Mouse (Mus musculus) liver, embryonic 11.5 days (tissue): Measurements from ENCODE around the gene Anks1. TPM values are rescaled to one million over a fixed set of nuclear protein-coding genes. Genes with fewer than 3 reads are reported as not detected.

Experiments
- ATAC-seq: fragments of 200-750 bp; cut with Nextera tagmentation; replicated peaks from 2 replicates; pipeline ENCODE4 v1.8.0; 2017; ENCODE audit warnings: moderate number of reproducible peaks, mild to moderate bottlenecking, moderate TSS enrichment, moderate library complexity; ENCODE audit not compliant: low FRiP score
- DNase-seq: peaks from one replicate; pipeline ENCODE4 v3.0.0-alpha.2; 2017; ENCODE audit warnings: low spot score
- H3K27ac ChIP-seq: fragments of 300-500 bp; sonication (generic); 2 replicates; pipeline ENCODE4 v1.5.1; 2014; ENCODE audit warnings: mild to moderate bottlenecking, low read depth, low read length, control low read depth
- H3K27me3 ChIP-seq: fragments of 300-500 bp; sonication (generic); replicated peaks from 2 replicates; pipeline ENCODE4 v1.6.1; 2014; ENCODE audit warnings: low read length, mixed read lengths; ENCODE audit not compliant: control insufficient read depth, insufficient read depth
- H3K36me3 ChIP-seq: fragments of 300-500 bp; sonication (generic); 2 replicates; pipeline ENCODE4 v1.6.1; 2014; ENCODE audit warnings: mild to moderate bottlenecking, low read length, moderate library complexity, mixed read lengths; ENCODE audit not compliant: control insufficient read depth, insufficient read depth
- H3K4me1 ChIP-seq: fragments of 300-500 bp; sonication (generic); replicated peaks from 2 replicates; pipeline ENCODE4 v1.6.1; 2014; ENCODE audit warnings: low read length, mixed read lengths; ENCODE audit not compliant: control insufficient read depth, insufficient read depth
- H3K4me2 ChIP-seq: fragments of 300-500 bp; sonication (generic); 2 replicates; pipeline ENCODE4 v1.6.1; 2014; ENCODE audit warnings: mild to moderate bottlenecking, control low read depth, moderate library complexity
- H3K4me3 ChIP-seq: fragments of 300-500 bp; sonication (generic); 2 replicates; pipeline ENCODE4 v1.5.1; 2014; ENCODE audit warnings: low read depth, low read length, control low read depth
- H3K9ac ChIP-seq: fragments of 300-500 bp; sonication (generic); 2 replicates; pipeline ENCODE4 v1.6.1; 2014; ENCODE audit warnings: low read depth, low read length, control low read depth
- H3K9me3 ChIP-seq: fragments of 300-500 bp; sonication (generic); 2 replicates; pipeline ENCODE4 v1.6.1; 2016; ENCODE audit warnings: low read length, inconsistent platforms, mixed read lengths; ENCODE audit not compliant: control insufficient read depth
- WGBS: fragments of 180-500 bp; shearing (Covaris S2); extraction: QIAGEN DNeasy Blood & Tissue Kit; methylation state at CpG from one replicate; pipeline ENCODE4 v1.1.7; 2014; 5-methylcytosine and 5-hydroxymethylcytosine counted together
- polyA plus RNA-seq: library from polyadenylated mRNA; unstranded; fragments of >200 nt; fragmentation: Nextera tagmentation; extraction: Ambion mirVana; gene quantifications from 2 replicates; pipeline ENCODE4 v1.2.1, GENCODE M21; 2014

Anks1 gene
- polyA plus RNA-seq, 1 experiment from 2014 or later = 8.9 TPM

DNA sequence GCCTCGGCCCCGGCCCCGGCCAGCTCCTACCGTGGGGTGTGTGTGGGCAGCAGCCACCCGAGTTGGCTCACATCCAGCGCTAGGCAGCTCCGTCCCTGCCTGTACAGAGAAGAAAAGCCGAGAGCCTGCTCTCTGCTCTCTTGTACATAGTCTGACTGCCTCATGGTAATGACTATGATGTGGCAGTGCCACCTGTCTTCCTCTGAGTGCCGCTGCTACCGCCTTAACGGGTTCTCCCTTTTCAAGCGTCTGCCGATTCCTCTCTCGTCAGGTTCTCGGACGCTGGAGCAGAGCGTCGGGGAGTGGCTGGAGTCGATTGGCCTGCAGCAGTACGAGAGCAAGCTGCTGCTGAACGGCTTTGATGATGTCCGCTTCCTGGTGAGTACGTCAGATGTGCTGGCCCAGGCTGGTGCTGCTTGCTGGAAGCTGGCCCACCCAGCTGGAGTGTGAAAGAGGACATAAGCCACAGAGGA lies 133.2 kb downstream of the Anks1 start:
- Histone ChIP-seq H3K4me2 (no peak overlapping the region), H3K4me3 (no peak overlapping the region), H3K9me3 (no peaks in the 10 kb centered on the region), H3K27ac (no peak overlapping the region), H3K36me3 (peaks cover 3% of the 10 kb centered on the region; the same call in 1 of the 2 replicates), H3K4me1 (no peaks in the 10 kb centered on the region), H3K27me3 (no peaks in the 10 kb centered on the region), H3K9ac (no peak overlapping the region)
- 76% methylated on average over 23 of the region's 23 CpGs for WGBS
- DNase-seq (no peak), ATAC-seq (no peak)

GRCm38 (mm10) chr17:28047017-28047416 lies 137.9 kb downstream of the Anks1 start:
- Histone ChIP-seq H3K4me1 (no peaks in the 10 kb centered on the region), H3K27ac (no peak overlapping the region), H3K4me3 (no peak overlapping the region), H3K27me3 (no peaks in the 10 kb centered on the region), H3K4me2 (no peak overlapping the region), H3K9ac (no peak overlapping the region), H3K36me3 (peaks cover 5% of the 10 kb centered on the region; the same call in 1 of the 2 replicates), H3K9me3 (no peaks in the 10 kb centered on the region)
- 87% methylated on average over 5 of the region's 5 CpGs for WGBS
- ATAC-seq (no peak), DNase-seq (no peak)

DNA sequence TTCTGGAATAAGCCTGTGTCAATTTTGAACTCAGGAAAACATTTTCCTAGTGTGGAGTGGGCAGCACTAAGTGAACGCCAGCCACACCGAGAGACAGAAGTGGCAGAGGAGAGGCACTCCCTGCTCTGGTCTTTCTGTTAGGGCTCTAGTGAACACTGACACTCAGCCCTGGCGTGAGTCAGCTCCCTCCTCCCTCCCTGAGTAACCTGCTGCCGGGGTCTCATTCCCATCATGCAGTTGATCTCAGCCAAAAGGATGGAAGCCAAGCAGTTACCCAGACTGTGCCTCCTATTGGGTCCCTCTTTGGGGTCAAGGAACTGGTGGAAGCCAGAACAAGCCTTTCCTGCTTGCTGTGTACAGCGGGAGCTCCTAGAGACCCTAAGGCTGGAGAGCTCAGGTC lies 138.4 kb downstream of the Anks1 start:
- H3K36me3 ChIP-seq = peaks cover 4% of the 10 kb centered on the region; the same call in 1 of the 2 replicates
- H3K4me1 ChIP-seq = no peaks in the 10 kb centered on the region
- 80% methylated on average over 5 of the region's 5 CpGs for WGBS
- no peak for ATAC-seq
- H3K27ac ChIP-seq = no peak overlapping the region
- no peak overlapping the region for H3K4me3 ChIP-seq
- H3K9ac ChIP-seq = no peak overlapping the region
- no peak overlapping the region for H3K4me2 ChIP-seq
- H3K27me3 ChIP-seq = no peaks in the 10 kb centered on the region
- no peak for DNase-seq
- H3K9me3 ChIP-seq = no peaks in the 10 kb centered on the region

- no peak overlapping the region for H3K4me3 ChIP-seq
- no peak overlapping the region for H3K9ac ChIP-seq
- no peaks in the 10 kb centered on the region for H3K27me3 ChIP-seq
- no peak overlapping the region for H3K4me2 ChIP-seq
- 52% methylated on average over 4 of the region's 4 CpGs for WGBS
- peaks cover 4% of the 10 kb centered on the region; the same call in 1 of the 2 replicates for H3K36me3 ChIP-seq
- H3K4me1 ChIP-seq = no peaks in the 10 kb centered on the region
- DNase-seq = no peak
- ATAC-seq = no peak
- no peak overlapping the region for H3K27ac ChIP-seq
- H3K9me3 ChIP-seq = no peaks in the 10 kb centered on the region
Observed at GRCm38 (mm10) chr17:28048425-28048824, 139.3 kb downstream of the Anks1 start.

DNA sequence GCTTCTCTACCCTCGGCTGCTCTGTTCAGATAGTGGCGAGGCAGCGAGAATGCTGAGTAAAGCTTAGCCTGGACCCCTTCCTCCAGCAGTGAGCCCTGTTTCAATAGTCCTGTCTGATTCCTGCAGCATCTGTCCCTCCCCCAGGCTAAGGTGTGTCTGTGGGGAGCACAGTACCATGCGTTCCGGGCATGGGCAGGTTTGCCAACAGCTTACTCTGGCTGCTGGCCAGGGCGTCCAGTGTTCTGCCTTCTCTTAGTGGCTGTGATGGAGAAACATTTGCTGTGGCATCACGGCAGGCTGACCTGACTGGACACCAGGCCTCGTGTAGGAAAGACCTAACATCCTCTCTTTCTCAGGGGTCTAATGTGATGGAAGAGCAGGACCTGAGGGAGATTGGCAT lies 141.1 kb downstream of the Anks1 start:
- WGBS = 86% methylated on average over 8 of the region's 8 CpGs
- Histone ChIP-seq H3K4me2 (no peak overlapping the region), H3K4me1 (no peaks in the 10 kb centered on the region), H3K9ac (no peak overlapping the region), H3K9me3 (no peaks in the 10 kb centered on the region), H3K27me3 (no peaks in the 10 kb centered on the region), H3K4me3 (no peak overlapping the region), H3K27ac (no peak overlapping the region), H3K36me3 (peaks cover 7% of the 10 kb centered on the region; the same call in 1 of the 2 replicates)
- DNase-seq (no peak), ATAC-seq (no peak)

DNA sequence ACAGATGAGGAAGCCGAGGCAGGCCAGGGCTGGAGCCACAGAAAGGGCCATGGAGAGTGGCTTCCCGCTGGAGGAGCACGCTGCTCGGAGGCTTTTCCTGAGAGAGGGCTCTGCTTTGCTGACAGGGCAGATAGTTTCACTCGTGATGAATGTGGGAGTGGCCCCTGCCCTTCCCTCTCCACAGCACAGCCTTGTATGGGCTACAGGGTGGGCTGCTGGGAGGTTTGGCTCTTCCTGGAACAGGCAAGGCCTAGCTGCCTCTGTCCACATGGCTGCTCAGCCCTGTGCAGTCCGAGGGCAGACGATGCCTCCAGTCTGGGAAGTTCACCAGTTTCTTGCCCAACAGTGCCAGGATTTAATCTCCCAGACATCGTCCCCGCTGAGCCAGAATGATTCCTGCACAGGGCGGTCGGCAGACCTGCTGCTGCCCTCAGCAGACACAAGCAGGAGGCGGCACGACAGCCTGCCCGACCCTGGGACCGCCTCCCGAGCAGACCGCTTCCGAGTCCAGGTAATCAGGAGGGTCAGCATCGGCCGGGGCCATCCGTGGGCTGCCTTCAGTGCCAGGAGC lies 143.3 kb downstream of the Anks1 start:
- Histone ChIP-seq H3K9ac (no peak overlapping the region), H3K4me1 (no peaks in the 10 kb centered on the region), H3K9me3 (no peaks in the 10 kb centered on the region), H3K4me2 (no peak overlapping the region), H3K36me3 (peaks cover 10% of the 10 kb centered on the region; the same call in 1 of the 2 replicates), H3K4me3 (no peak overlapping the region), H3K27ac (no peak overlapping the region), H3K27me3 (no peaks in the 10 kb centered on the region)
- ATAC-seq (no peak), DNase-seq (no peak)
- WGBS = 83% methylated on average over 21 of the region's 21 CpGs

DNA sequence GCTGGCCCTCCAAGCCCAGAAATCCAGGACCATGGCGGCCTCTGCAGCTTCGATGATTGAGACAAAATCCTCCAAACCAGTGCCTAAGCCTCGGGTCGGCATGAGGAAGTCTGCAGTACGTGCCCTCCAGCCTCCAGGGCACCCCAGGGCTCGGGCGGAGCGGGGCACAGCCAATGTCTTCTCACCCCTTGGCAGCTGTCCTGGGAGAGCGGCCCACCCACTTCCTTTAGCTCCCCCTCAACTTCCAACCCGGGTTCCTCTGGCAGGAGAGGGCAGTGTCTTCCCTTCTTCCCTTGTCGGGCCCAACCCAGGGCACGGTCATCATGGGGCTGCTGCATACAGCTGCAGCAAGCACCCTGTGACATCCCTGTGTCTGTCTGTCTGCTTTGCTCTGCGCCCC lies 149.2 kb downstream of the Anks1 start:
- Histone ChIP-seq H3K4me3 (no peak overlapping the region), H3K9me3 (no peaks in the 10 kb centered on the region), H3K27ac (no peak overlapping the region), H3K9ac (no peak overlapping the region), H3K36me3 (peaks cover 9% of the 10 kb centered on the region; the same call in 1 of the 2 replicates), H3K4me2 (no peak overlapping the region), H3K27me3 (no peaks in the 10 kb centered on the region), H3K4me1 (no peaks in the 10 kb centered on the region)
- WGBS = 86% methylated on average over 13 of the region's 13 CpGs
- DNase-seq (no peak), ATAC-seq (no peak)

- Histone ChIP-seq H3K27ac (no peak overlapping the region), H3K4me2 (no peak overlapping the region), H3K4me1 (no peaks in the 10 kb centered on the region), H3K9ac (no peak overlapping the region), H3K27me3 (no peaks in the 10 kb centered on the region), H3K9me3 (no peaks in the 10 kb centered on the region), H3K36me3 (peaks cover 5% of the 10 kb centered on the region; the same call in 1 of the 2 replicates), H3K4me3 (no peak overlapping the region)
- DNase-seq = no peak
- 95% methylated on average over 11 of the region's 11 CpGs for WGBS
- no peak for ATAC-seq
Observed at GRCm38 (mm10) chr17:28060681-28061080, 151.6 kb downstream of the Anks1 start.

DNA sequence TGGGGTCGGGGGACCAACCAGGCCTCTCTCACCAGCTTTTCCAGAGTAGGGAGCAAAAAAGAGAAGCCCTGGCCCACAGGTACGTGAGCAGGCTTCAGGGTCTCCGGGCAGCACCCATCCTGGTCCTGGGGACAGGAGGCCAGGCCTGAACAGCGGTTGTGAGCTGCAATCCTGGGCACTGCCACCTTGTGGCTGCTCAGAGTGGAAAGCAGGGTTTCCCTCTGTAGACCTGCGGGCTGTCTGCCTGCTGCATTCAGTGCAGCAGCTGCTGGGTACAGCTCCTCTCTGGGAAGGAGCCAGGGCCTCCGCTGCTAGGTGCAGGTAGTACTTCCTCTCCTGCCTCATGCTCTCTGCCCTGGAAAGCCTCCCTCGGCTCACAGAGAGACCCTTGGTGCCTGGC lies 152.4 kb downstream of the Anks1 start:
- Histone ChIP-seq H3K9ac (no peak overlapping the region), H3K9me3 (no peaks in the 10 kb centered on the region), H3K4me3 (no peak overlapping the region), H3K27ac (no peak overlapping the region), H3K27me3 (no peaks in the 10 kb centered on the region), H3K36me3 (peaks cover 3% of the 10 kb centered on the region; the same call in 1 of the 2 replicates), H3K4me1 (no peaks in the 10 kb centered on the region), H3K4me2 (no peak overlapping the region)
- ATAC-seq (no peak), DNase-seq (no peak)
- 67% methylated on average over 7 of the region's 7 CpGs for WGBS
